Mouse (Mus musculus) spleen, postnatal 4 days (tissue): ENCODE results near the gene Mtfr2.

Experiments used
- DNase-seq, 2 experiments: peaks; one replicate each; pipeline ENCODE4 v3.0.0; 2022; ENCODE audit warnings: low spot score in 2 of 2

Gene Mtfr2

GRCm38 (mm10) chr10:20379071-20379735 lies 31.6 kb downstream of the Mtfr2 start:
- DNase-seq: no peak

GRCm38 (mm10) chr10:20380798-20381197 lies 33.2 kb downstream of the Mtfr2 start:
- DNase-seq: no peak

- DNase-seq: no peak
Measured at GRCm38 (mm10) chr10:20381352-20381751, 33.8 kb downstream of the Mtfr2 start.

- no peak for DNase-seq
Measured at GRCm38 (mm10) chr10:20382807-20383419, 35.3 kb downstream of the Mtfr2 start.

GRCm38 (mm10) chr10:20390568-20390967 lies 43.0 kb downstream of the Mtfr2 start:
- no peak for DNase-seq

- DNase-seq: no peak
Measured at GRCm38 (mm10) chr10:20394815-20395214, 47.2 kb downstream of the Mtfr2 start.

- DNase-seq: no peak
Measured at GRCm38 (mm10) chr10:20395778-20396177, 48.2 kb downstream of the Mtfr2 start.

- no peak for DNase-seq
Measured at GRCm38 (mm10) chr10:20398224-20398623, 50.7 kb downstream of the Mtfr2 start.

- no peak for DNase-seq
Measured at GRCm38 (mm10) chr10:20398641-20399390, 51.2 kb downstream of the Mtfr2 start.

GRCm38 (mm10) chr10:20400406-20400805 lies 52.8 kb downstream of the Mtfr2 start:
- DNase-seq: no peak

GRCm38 (mm10) chr10:20402941-20403340 lies 55.4 kb downstream of the Mtfr2 start:
- DNase-seq: no peak

- DNase-seq: no peak
Measured at GRCm38 (mm10) chr10:20405471-20405870, 57.9 kb downstream of the Mtfr2 start.

- DNase-seq: no peak
Measured at GRCm38 (mm10) chr10:20408336-20408735, 60.8 kb downstream of the Mtfr2 start.

- DNase-seq: no peak
Measured at GRCm38 (mm10) chr10:20409181-20409580, 61.6 kb downstream of the Mtfr2 start.
